Mouse (Mus musculus): ENCODE data around the gene Insl6.

Insl6 gene

DNA sequence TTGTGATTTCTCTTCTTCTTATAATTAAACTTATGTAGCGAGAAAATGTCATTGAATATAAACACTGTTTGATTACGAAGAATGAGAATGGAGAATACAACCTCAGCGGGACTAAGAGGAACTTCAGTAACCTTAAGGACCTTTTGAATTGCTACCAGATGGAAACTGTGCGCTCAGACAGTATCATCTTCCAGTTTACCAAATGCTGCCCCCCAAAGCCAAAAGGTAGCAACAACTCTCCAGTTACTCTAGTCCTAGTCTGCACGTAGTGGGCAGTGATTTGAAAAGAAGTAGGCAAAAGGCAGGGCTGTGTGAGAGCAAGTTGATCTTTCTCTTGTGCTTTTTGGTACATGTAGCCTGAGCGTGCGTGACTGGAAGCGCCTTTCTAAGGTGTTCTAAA, 37.3 kb downstream of the Insl6 start:
- peak; percentile 57 for DNase-seq (ENCODE audit: low read depth, low spot score)

DNA sequence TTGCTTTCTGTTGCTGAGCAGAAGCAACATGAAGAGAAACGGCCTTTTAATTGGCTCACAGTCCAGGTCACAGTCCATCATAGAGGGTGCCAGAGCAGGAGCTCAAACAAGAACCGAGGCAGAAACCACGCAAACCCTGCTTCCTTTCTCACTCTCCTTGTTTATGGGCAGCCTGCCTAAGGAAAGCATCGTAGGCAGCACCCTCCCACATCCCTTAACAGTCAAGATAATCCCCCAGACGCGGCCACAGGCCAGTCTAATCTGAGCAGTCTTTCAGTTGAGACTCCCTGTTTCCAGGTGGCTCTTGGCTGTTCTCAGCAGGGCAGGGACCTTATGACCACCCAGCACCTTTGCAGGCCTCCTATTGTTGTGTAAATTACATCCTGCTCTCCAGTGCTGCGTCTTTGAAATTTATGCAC, 39.7 kb downstream of the Insl6 start:
- no peak for DNase-seq (ENCODE audit: low read depth, low spot score)

DNA sequence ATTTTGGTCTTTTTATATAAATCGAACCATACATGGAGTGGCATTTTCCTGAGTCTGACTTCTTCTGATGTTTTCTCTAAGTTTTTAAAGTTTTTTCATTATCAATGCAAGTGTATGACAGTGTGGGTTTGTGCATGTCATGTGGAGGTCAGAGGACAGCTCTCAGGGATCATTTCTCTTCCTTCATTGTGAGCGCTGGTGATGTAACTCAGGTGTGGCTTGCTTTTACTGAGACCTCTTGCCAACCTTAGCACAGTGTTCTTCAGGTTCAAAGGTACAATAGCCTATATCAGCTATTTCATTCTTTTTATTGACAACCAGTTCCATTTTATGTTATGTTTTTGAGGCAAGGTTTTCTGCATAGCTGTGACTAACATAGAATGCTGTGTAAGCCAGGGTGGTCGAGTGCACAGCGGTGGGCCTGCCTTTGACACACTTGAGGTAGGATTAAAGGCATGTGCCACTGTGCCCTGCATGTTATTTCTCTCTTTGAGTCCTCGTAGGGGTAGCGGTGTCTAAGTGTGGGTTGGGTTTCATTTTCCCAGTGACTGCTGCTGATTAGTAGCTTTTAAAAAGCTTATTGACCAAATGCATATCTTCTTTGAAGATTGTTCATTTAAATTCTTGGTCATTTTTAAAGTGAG, 46.1 kb downstream of the Insl6 start:
- no peak for DNase-seq (ENCODE audit: low read depth, low spot score)

DNA sequence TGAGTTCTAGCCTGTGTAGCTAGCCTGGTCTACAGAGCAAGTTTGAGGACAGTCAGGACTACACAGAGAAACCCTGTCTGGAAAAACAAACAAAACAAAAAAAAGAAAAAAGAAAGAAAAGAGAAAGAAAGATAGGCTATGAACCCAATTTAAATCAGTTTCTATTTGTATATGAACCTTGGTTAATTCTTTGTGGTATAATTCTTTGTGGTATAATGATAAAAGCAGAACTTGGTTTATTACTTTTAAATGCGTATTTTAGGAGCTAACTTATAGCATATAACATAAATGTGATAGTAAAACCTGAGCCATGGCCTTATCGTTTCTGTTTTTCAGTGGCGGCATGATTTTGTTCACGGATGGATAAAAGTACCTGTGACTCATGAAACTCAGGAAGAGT, 48.7 kb downstream of the Insl6 start:
- no peak for DNase-seq (ENCODE audit: low read depth, low spot score)

DNA sequence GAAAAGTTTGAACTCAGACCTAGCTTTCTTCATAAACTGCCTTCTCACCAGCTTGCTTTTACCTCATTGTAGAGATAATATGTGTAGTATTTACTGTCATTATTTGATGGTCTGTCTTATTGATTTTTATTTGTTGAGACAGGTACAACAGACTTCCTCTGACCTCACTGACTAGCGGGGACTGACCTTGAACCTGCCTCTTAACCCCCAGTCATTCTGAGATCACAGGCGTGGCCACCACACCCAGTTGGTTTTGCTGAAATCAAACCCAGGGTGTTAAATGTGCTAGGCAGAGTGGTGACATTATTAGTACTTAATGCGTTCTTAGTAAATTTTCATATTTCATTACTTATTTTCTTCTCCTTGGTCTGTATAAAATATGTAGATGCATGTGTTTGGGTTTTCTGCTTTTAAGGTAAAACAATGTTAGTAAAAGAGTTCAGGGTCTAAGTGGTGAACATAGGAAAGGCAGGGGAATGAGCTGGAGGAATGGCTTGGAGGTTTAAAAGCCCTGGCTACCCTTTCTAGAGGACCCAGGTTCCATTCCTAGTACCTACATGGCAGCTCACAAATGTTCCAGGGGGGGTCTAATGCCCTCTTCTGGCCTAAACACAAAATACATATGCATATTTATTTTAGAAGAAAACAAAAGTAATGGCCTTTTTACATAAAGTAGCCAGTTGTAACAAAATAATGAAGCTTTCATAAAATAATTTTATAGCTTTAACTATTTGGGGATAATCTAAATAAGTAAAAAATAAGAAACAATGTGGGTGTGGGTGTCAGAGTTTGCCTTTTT, 52.9 kb downstream of the Insl6 start:
- no peak for DNase-seq (ENCODE audit: low read depth, low spot score)
